Mouse (Mus musculus) layer of hippocampus, adult 2 months (tissue): ENCODE data around the gene Klkb1. TPM values are rescaled to one million over a fixed set of nuclear protein-coding genes. Genes with fewer than 3 reads are reported as not detected.
A peak's percentile ranks its signal among the peaks of the same experiment; 100 is the strongest.

Experiments
- DNase-seq, 2 experiments: peaks; one replicate each; pipeline ENCODE4 v3.0.0; 2022; ENCODE audit warnings: low spot score in 2 of 2
- H3K27ac ChIP-seq: fragments of 200-600 bp; 2 replicates; pipeline ENCODE4 v1.8.1; 2022
- H3K4me3 ChIP-seq: fragments of 200-600 bp; 2 replicates; pipeline ENCODE4 v1.8.1; 2022; ENCODE audit warnings: mild to moderate bottlenecking
- CTCF ChIP-seq: fragments of 200-600 bp; conservative IDR thresholded peaks from 2 replicates; pipeline ENCODE4 v1.8.1; 2022; ENCODE audit warnings: antibody characterized with exemption, mild to moderate bottlenecking, moderate library complexity
- total RNA-seq, 2 experiments: library from RNA; stranded (reverse); gene quantifications; 2 replicates each; pipeline ENCODE4 v1.2.3; 2021

The Klkb1 gene
- total RNA-seq, 2 experiments from 2014 or later = not detected

- no peak for DNase-seq
- Histone ChIP-seq H3K27ac (no peak overlapping the region), H3K4me3 (no peak overlapping the region)
- TF ChIP-seq CTCF = no peak
These were observed 10.8 kb upstream of the Klkb1 start for GRCm38 (mm10) chr8:45305479-45305878.

DNA sequence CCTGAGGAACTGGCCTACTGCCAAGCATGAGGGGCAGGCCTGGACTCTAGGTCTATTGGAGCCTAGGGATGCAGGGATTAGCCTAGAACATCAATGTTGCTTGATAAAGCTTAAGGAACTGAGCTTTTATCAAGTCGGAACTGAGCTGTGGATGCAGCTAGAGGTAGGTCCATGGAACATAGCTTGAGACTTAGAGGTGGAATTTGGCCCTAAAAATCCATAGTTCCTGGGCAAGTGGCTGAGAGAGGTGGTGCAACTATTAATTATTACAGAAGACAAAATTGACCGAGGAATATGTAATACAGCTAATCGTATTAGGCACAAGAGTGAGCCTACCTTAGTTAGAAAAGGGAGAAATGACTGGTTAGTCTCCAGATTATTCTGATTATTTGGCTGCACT, 9.7 kb upstream of the Klkb1 start:
- no peak for TF ChIP-seq CTCF
- no peak overlapping the region for H3K4me3 ChIP-seq
- no peak overlapping the region for H3K27ac ChIP-seq
- no peak for DNase-seq

GRCm38 (mm10) chr8:45302390-45302789, 7.7 kb upstream of the Klkb1 start:
- DNase-seq = no peak
- Histone ChIP-seq H3K4me3 (no peak overlapping the region), H3K27ac (no peak overlapping the region)
- TF ChIP-seq CTCF = peak; percentile 22; the same call in 1 of the 2 replicates

- no peak for TF ChIP-seq CTCF
- DNase-seq = no peak
- Histone ChIP-seq H3K4me3 (no peak overlapping the region), H3K27ac (no peak overlapping the region)
These were observed 617 bp upstream of the Klkb1 start for GRCm38 (mm10) chr8:45295276-45295675.

- DNase-seq = peak; percentile 67
- Histone ChIP-seq H3K27ac (no peak overlapping the region; the same call in 1 of the 2 replicates), H3K4me3 (no peak overlapping the region)
- no peak for TF ChIP-seq CTCF
These were observed 2.9 kb downstream of the Klkb1 start for GRCm38 (mm10) chr8:45291790-45292189.

DNA sequence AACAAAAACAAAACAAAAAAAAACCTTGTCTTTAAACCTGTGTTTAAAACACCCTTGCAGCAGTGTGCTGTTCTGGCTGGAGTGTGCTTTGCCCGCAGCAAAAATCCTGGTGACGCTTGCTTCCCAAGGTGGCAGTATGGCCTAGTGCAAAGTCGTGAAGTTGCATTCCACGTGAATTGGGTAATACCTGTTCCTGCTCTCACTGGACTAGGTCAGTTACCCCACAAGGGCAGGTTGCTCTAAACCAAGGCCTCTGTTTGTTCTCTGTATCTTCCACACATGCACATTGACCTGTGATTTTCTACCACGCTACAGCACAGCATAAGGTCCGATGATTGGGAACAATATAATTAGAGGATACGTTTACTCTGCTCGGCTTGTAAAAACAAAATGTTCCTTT, 13.0 kb downstream of the Klkb1 start:
- no peak for TF ChIP-seq CTCF
- no peak overlapping the region for H3K4me3 ChIP-seq
- no peak overlapping the region for H3K27ac ChIP-seq
- DNase-seq = no peak

DNA sequence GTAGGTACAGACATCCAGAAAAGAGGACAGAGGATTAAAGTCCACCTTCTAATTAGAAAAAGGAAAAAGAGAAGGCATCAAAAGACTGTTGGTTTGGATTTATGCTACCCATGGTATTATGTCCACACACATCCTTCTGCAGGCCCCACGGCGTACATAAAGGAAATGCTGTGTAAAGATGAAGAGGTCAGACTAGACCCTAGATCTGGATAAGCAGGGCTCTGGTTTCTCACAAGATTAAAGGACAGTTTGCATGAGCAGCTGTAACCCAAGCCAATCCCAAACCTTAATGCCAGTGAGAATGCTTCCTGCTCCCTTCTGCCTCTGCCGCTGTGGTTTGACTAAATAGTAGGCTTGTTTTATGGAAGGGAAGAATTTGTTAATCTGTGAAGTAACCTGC, 17.2 kb downstream of the Klkb1 start:
- H3K27ac ChIP-seq = no peak overlapping the region
- no peak overlapping the region for H3K4me3 ChIP-seq
- no peak for DNase-seq
- TF ChIP-seq CTCF = no peak

- TF ChIP-seq CTCF = no peak
- Histone ChIP-seq H3K4me3 (no peak overlapping the region), H3K27ac (no peak overlapping the region)
- no peak for DNase-seq
These were observed 20.3 kb downstream of the Klkb1 start for GRCm38 (mm10) chr8:45274317-45274716.

DNA sequence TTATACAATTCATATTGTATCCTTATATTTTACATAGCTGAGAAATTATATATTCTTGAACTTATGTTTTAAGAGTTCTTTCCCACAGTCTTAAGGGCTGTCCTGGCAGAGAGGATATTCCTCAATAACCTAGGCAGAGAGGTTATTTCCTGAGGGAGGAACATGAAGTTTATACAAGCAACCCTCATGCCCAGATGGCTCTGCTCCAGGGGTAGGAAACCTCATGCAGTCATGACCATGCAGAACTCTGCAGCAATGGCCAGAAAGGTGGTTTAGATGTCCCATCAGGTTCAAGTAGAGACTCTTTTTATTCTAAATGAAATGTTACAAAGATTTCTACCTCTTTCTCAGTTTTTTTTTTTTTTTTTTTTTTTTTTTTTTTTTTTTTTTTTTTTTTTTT, 25.6 kb downstream of the Klkb1 start:
- no peak for DNase-seq
- Histone ChIP-seq H3K27ac (no peak overlapping the region), H3K4me3 (no peak overlapping the region)
- TF ChIP-seq CTCF = no peak

- no peak for TF ChIP-seq CTCF
- Histone ChIP-seq H3K27ac (no peak overlapping the region), H3K4me3 (no peak overlapping the region)
- no peak for DNase-seq
These were observed 26.2 kb downstream of the Klkb1 start for GRCm38 (mm10) chr8:45268485-45268884.

DNA sequence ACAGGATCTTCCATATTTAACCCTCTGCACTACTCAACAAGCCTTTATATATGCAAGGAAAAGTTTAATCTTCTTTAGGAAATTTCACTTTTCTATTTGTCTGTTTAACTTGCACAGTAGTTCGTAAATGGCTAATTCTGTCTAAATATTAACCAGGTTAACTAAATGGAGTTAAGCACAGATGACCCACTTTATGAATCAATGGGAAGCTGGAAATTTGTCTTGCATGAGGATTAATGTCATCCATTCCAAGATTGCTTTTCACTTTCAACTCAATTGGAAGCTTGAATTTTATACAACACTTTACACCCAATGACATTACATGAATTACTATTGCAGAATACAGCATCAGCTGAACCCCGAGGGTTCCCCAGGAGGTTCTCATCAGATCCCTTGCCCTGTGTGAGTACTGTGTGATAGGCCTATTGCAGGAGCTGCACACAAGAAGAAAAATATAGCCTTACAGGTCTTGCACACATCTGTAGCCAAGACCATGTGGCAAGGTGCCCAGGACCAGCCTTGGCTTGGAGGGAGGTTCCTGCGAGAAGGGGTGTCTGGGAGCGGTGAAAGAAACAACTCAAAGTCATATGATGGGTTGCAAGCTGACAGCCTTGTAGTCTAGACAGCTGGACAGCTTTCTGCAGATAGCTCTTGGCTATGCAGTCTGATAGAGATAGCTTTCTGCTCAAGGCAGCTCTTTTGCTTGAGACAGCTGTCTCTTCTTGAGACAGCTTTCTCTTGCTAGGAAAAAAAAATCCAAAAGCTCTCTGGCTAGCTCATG, 26.9 kb downstream of the Klkb1 start:
- no peak overlapping the region for H3K27ac ChIP-seq
- no peak for DNase-seq
- no peak overlapping the region for H3K4me3 ChIP-seq
- no peak for TF ChIP-seq CTCF

DNA sequence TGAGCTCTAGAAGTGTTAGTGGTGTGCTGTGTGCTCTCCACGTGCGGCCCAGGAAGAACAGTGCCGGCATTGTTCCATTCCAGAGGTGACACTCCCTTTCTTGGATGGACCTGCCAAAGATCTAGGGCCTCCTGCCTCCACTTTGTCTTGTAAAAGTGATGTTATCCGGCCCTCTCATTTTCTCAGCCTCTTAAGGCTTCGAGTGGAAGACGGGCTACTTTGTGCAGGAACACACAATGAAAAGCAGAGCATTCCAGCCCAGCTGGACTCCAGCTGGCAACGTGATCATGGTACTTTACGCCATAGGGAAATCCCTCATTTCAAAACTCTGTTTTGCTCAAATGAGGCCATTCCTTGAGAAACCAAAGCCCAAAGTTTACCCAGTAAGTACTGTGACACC, 27.7 kb downstream of the Klkb1 start:
- DNase-seq = no peak
- no peak overlapping the region for H3K27ac ChIP-seq
- no peak overlapping the region for H3K4me3 ChIP-seq
- no peak for TF ChIP-seq CTCF

DNA sequence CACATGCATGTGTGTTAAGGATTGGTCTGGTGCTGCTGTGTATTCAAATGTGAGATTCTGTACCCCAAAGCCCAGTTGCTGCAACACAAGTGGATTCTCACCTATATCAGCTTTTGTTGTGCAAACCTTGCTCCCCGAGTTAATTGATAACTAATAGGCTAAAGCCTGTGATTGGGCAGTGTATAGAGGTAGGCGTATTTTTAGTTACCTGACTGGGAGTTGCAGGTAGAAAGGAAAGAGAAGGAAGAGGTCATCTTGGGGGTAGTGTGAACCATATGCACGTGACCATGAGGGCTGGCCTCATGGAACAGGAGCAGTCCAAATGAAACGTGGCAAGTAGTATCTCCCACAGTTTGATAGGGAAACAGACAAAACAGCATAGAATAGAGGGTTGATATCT, 29.7 kb downstream of the Klkb1 start:
- H3K27ac ChIP-seq = no peak overlapping the region
- no peak overlapping the region for H3K4me3 ChIP-seq
- TF ChIP-seq CTCF = no peak
- DNase-seq = no peak

DNA sequence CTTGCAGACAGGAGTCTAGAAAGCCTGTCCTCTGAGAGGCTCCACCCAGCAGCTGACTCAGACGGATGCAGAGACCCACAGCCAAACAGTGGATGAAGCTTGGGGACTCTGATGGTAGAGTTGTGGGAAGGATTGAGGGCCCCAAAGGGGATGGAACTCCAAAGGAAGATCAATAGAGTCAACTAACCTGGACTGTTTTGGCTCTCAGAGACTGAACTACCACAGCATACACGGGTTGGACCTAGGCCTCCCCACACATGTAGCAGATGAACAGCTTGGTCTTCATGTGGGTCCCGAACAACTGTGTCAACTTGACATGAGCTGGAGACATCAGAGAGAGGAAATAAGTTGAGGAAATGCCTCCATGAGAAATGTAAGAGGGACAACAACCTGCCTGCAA, 31.8 kb downstream of the Klkb1 start:
- Histone ChIP-seq H3K4me3 (no peak overlapping the region), H3K27ac (no peak overlapping the region)
- no peak for TF ChIP-seq CTCF
- no peak for DNase-seq

- H3K27ac ChIP-seq = no peak within 1 kb of the TSS
- DNase-seq = no peak
- no peak within 1 kb of the TSS for H3K4me3 ChIP-seq
- no peak for TF ChIP-seq CTCF
These were observed 32.7 kb downstream of the Klkb1 start, which contains the start of gene F11 for GRCm38 (mm10) chr8:45261920-45262319. Gene F11 (minus strand): TSS chr8:45262031.
